Mouse (Mus musculus): ENCODE data around the gene Ranbp9. TPM values are rescaled to one million over a fixed set of nuclear protein-coding genes. Genes with fewer than 3 reads are reported as not detected.

Gene Ranbp9
- polyA plus RNA-seq, 1 experiment from 2014 or later: 3.0 TPM

GRCm38 (mm10) chr13:43450686-43451085 is 30.4 kb downstream of the Ranbp9 start:
- Histone ChIP-seq H3K4me3 (ENCODE audit: low read depth, low read length) (no peak overlapping the region), H3K4me2 (ENCODE audit: low read depth, low read length) (no peak overlapping the region), H3K4me1 (ENCODE audit: insufficient read depth) (peaks cover 29% of the 10 kb centered on the region), H3K9me3 (ENCODE audit: low read length) (no peaks in the 10 kb centered on the region), H3K36me3 (replicated peaks; ENCODE audit: insufficient read depth, low read length) (no peaks in the 10 kb centered on the region), H3K27me3 (ENCODE audit: insufficient read depth, low read length) (no peaks in the 10 kb centered on the region), H3K9ac (replicated peaks) (no peak overlapping the region), H3K27ac (ENCODE audit: low read depth) (no peak overlapping the region)
- DNase-seq (no peak), ATAC-seq (no peak)
- 80% methylated on average over 3 of the region's 3 CpGs for WGBS (ENCODE audit: insufficient replicate concordance)
- TF ChIP-seq CTCF (IDR thresholded peaks at IDR 0.05; ENCODE audit: low read depth) (no peak), EP300 (IDR thresholded peaks at IDR 0.05; ENCODE audit: low read depth) (no peak)

GRCm38 (mm10) chr13:43447721-43448120 is 33.4 kb downstream of the Ranbp9 start:
- no peaks in the 10 kb centered on the region for H3K9me3 ChIP-seq (ENCODE audit: low read length)
- peaks cover 14% of the 10 kb centered on the region for H3K4me1 ChIP-seq (ENCODE audit: insufficient read depth)
- 71% methylated on average over 3 of the region's 3 CpGs for WGBS (ENCODE audit: insufficient replicate concordance)
- H3K36me3 ChIP-seq (replicated peaks; ENCODE audit: insufficient read depth, low read length): no peaks in the 10 kb centered on the region
- H3K9ac ChIP-seq (replicated peaks): no peak overlapping the region
- no peak for DNase-seq
- H3K27me3 ChIP-seq (ENCODE audit: insufficient read depth, low read length): no peaks in the 10 kb centered on the region
- no peak overlapping the region for H3K4me2 ChIP-seq (ENCODE audit: low read depth, low read length)
- ATAC-seq: no peak
- H3K4me3 ChIP-seq (ENCODE audit: low read depth, low read length): no peak overlapping the region
- no peak for TF ChIP-seq CTCF (IDR thresholded peaks at IDR 0.05; ENCODE audit: low read depth)
- no peak for TF ChIP-seq EP300 (IDR thresholded peaks at IDR 0.05; ENCODE audit: low read depth)
- H3K27ac ChIP-seq (ENCODE audit: low read depth): no peak overlapping the region

- no peak overlapping the region for H3K9ac ChIP-seq (replicated peaks)
- WGBS (ENCODE audit: insufficient replicate concordance): 74% methylated on average over 4 of the region's 4 CpGs
- H3K27me3 ChIP-seq (ENCODE audit: insufficient read depth, low read length): no peaks in the 10 kb centered on the region
- ATAC-seq (no peak), DNase-seq (no peak)
- H3K4me3 ChIP-seq (ENCODE audit: low read depth, low read length): no peak overlapping the region
- H3K4me1 ChIP-seq (ENCODE audit: insufficient read depth): peaks cover 9% of the 10 kb centered on the region
- no peaks in the 10 kb centered on the region for H3K9me3 ChIP-seq (ENCODE audit: low read length)
- H3K27ac ChIP-seq (ENCODE audit: low read depth): no peak overlapping the region
- no peak overlapping the region for H3K4me2 ChIP-seq (ENCODE audit: low read depth, low read length)
- TF ChIP-seq EP300 (IDR thresholded peaks at IDR 0.05; ENCODE audit: low read depth): no peak
- TF ChIP-seq CTCF (IDR thresholded peaks at IDR 0.05; ENCODE audit: low read depth): no peak
- H3K36me3 ChIP-seq (replicated peaks; ENCODE audit: insufficient read depth, low read length): no peaks in the 10 kb centered on the region
These were observed 35.3 kb downstream of the Ranbp9 start for GRCm38 (mm10) chr13:43445754-43446153.

- DNase-seq: no peak
- TF ChIP-seq EP300 (IDR thresholded peaks at IDR 0.05; ENCODE audit: low read depth): no peak
- no peak for TF ChIP-seq CTCF (IDR thresholded peaks at IDR 0.05; ENCODE audit: low read depth)
- H3K4me3 ChIP-seq (ENCODE audit: low read depth, low read length): no peak overlapping the region
- peaks cover 7% of the 10 kb centered on the region for H3K4me1 ChIP-seq (ENCODE audit: insufficient read depth)
- H3K27me3 ChIP-seq (ENCODE audit: insufficient read depth, low read length): no peaks in the 10 kb centered on the region
- no peak overlapping the region for H3K27ac ChIP-seq (ENCODE audit: low read depth)
- H3K36me3 ChIP-seq (replicated peaks; ENCODE audit: insufficient read depth, low read length): no peaks in the 10 kb centered on the region
- no peak overlapping the region for H3K9ac ChIP-seq (replicated peaks)
- H3K4me2 ChIP-seq (ENCODE audit: low read depth, low read length): no peak overlapping the region
- no peak for ATAC-seq
- no peaks in the 10 kb centered on the region for H3K9me3 ChIP-seq (ENCODE audit: low read length)
- 87% methylated on average over 3 of the region's 3 CpGs for WGBS (ENCODE audit: insufficient replicate concordance)
These were observed 36.4 kb downstream of the Ranbp9 start for GRCm38 (mm10) chr13:43444717-43445116.

- ATAC-seq (no peak), DNase-seq (no peak)
- no peak overlapping the region for H3K4me3 ChIP-seq (ENCODE audit: low read depth, low read length)
- peaks cover 7% of the 10 kb centered on the region for H3K4me1 ChIP-seq (ENCODE audit: insufficient read depth)
- H3K9me3 ChIP-seq (ENCODE audit: low read length): no peaks in the 10 kb centered on the region
- no peaks in the 10 kb centered on the region for H3K27me3 ChIP-seq (ENCODE audit: insufficient read depth, low read length)
- no peaks in the 10 kb centered on the region for H3K36me3 ChIP-seq (replicated peaks; ENCODE audit: insufficient read depth, low read length)
- no peak overlapping the region for H3K9ac ChIP-seq (replicated peaks)
- H3K4me2 ChIP-seq (ENCODE audit: low read depth, low read length): no peak overlapping the region
- WGBS (ENCODE audit: insufficient replicate concordance): 86% methylated on average over 4 of the region's 4 CpGs
- H3K27ac ChIP-seq (ENCODE audit: low read depth): no peak overlapping the region
- TF ChIP-seq EP300 (IDR thresholded peaks at IDR 0.05; ENCODE audit: low read depth): no peak
- TF ChIP-seq CTCF (IDR thresholded peaks at IDR 0.05; ENCODE audit: low read depth): no peak
These were observed 37.4 kb downstream of the Ranbp9 start for GRCm38 (mm10) chr13:43443706-43444105.

- Histone ChIP-seq H3K27me3 (ENCODE audit: insufficient read depth, low read length) (no peaks in the 10 kb centered on the region), H3K27ac (ENCODE audit: low read depth) (no peak overlapping the region), H3K9me3 (ENCODE audit: low read length) (no peaks in the 10 kb centered on the region), H3K9ac (replicated peaks) (no peak overlapping the region), H3K4me2 (ENCODE audit: low read depth, low read length) (no peak overlapping the region), H3K4me3 (ENCODE audit: low read depth, low read length) (no peak overlapping the region), H3K36me3 (replicated peaks; ENCODE audit: insufficient read depth, low read length) (no peaks in the 10 kb centered on the region), H3K4me1 (ENCODE audit: insufficient read depth) (peaks cover 7% of the 10 kb centered on the region)
- TF ChIP-seq EP300 (IDR thresholded peaks at IDR 0.05; ENCODE audit: low read depth) (no peak), CTCF (IDR thresholded peaks at IDR 0.05; ENCODE audit: low read depth) (no peak)
- 79% methylated on average over 1 of the region's 1 CpGs for WGBS (ENCODE audit: insufficient replicate concordance)
- DNase-seq: no peak
- no peak for ATAC-seq
These were observed 38.5 kb downstream of the Ranbp9 start for GRCm38 (mm10) chr13:43442551-43442950.

GRCm38 (mm10) chr13:43440376-43440775 is 40.7 kb downstream of the Ranbp9 start:
- Histone ChIP-seq H3K36me3 (replicated peaks; ENCODE audit: insufficient read depth, low read length) (no peaks in the 10 kb centered on the region), H3K9me3 (ENCODE audit: low read length) (no peaks in the 10 kb centered on the region), H3K4me3 (ENCODE audit: low read depth, low read length) (no peak overlapping the region), H3K9ac (replicated peaks) (no peak overlapping the region), H3K27me3 (ENCODE audit: insufficient read depth, low read length) (no peaks in the 10 kb centered on the region), H3K4me1 (ENCODE audit: insufficient read depth) (peaks cover 4% of the 10 kb centered on the region; the same call in 1 of the 2 replicates), H3K27ac (ENCODE audit: low read depth) (no peak overlapping the region), H3K4me2 (ENCODE audit: low read depth, low read length) (no peak overlapping the region)
- DNase-seq (no peak), ATAC-seq (no peak)
- TF ChIP-seq EP300 (IDR thresholded peaks at IDR 0.05; ENCODE audit: low read depth) (no peak), CTCF (IDR thresholded peaks at IDR 0.05; ENCODE audit: low read depth) (no peak)
- WGBS (ENCODE audit: insufficient replicate concordance): 94% methylated on average over 1 of the region's 1 CpGs
